Mouse (Mus musculus): Measurements from ENCODE around the gene Numb.

DNA sequence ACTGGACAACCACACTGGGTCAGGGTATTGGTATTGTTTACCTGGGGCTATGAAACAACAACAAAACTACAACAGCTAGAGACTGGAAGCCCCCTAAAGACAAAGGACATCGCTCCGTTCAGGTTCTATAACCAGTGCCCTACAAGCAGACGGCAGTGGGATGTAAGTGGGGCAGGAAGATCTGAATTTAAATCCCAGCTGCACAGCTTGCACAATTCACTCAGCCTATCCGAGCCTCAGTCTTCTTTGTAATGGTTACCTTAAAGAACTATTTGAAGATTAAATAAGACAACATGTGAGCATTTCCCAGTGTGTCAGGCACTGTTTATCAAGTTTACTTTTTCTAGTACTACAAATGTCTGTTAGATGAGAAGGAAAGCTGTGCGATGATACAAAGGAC is 123.4 kb downstream of the Numb start:
- TF ChIP-seq POLR2A (IDR thresholded peaks at IDR 0.05; ENCODE audit: borderline replicate concordance, extremely low read depth, low read depth, low read length) (no peak), CTCF (IDR thresholded peaks at IDR 0.05; ENCODE audit: insufficient read depth, low read length) (no peak)
